Mouse (Mus musculus): ENCODE measurements at regions not wholly inside any gene's neighbourhood (a gene's known extent, or its start where the extent isn't known, plus 50 kb on each side); places are given as distances from the start of the nearest gene placed in this dataset.
"Not testable (repeated sequence)": the region's sequence is repeated elsewhere in the genome, so short reads cannot be mapped to it uniquely, and the experiment has no call there.

GRCm38 (mm10) chr14:53802547-53802946 lies 451.4 kb downstream of the Dad1 start:
- no peak for DNase-seq (ENCODE audit: low spot score)

GRCm38 (mm10) chr14:53800508-53801136 lies 453.3 kb downstream of the Dad1 start:
- DNase-seq (ENCODE audit: low spot score) = no peak

- DNase-seq (ENCODE audit: low spot score) = not testable (repeated sequence)
Measured at GRCm38 (mm10) chr14:53795160-53795559, 458.7 kb downstream of the Dad1 start.

GRCm38 (mm10) chr14:53794527-53794926 lies 459.4 kb downstream of the Dad1 start:
- DNase-seq (ENCODE audit: low spot score) = no peak

GRCm38 (mm10) chr14:53792432-53792831 lies 461.5 kb downstream of the Dad1 start:
- not testable (repeated sequence) for DNase-seq (ENCODE audit: low spot score)

- not testable (repeated sequence) for DNase-seq (ENCODE audit: low spot score)
Measured at GRCm38 (mm10) chr14:53785547-53785946, 468.4 kb downstream of the Dad1 start.

- DNase-seq (ENCODE audit: low spot score) = no peak
Measured at GRCm38 (mm10) chr14:53777375-53777774, 476.5 kb downstream of the Dad1 start.

GRCm38 (mm10) chr14:53776717-53777116 lies 477.2 kb downstream of the Dad1 start:
- peak; percentile 38 for DNase-seq (ENCODE audit: low spot score)

- DNase-seq (ENCODE audit: low spot score) = not testable (repeated sequence)
Measured at GRCm38 (mm10) chr14:53766501-53766900, 487.4 kb downstream of the Dad1 start.

GRCm38 (mm10) chr14:53765918-53766317 lies 488.0 kb downstream of the Dad1 start:
- DNase-seq (ENCODE audit: low spot score) = not testable (repeated sequence)

GRCm38 (mm10) chr14:53760578-53760977 lies 493.3 kb downstream of the Dad1 start:
- not testable (repeated sequence) for DNase-seq (ENCODE audit: low spot score)

- not testable (repeated sequence) for DNase-seq (ENCODE audit: low spot score)
Measured at GRCm38 (mm10) chr14:53757782-53758181, 496.1 kb downstream of the Dad1 start.

- DNase-seq (ENCODE audit: low spot score) = not testable (repeated sequence)
Measured at GRCm38 (mm10) chr14:53757095-53757494, 496.8 kb downstream of the Dad1 start.

GRCm38 (mm10) chr14:53750703-53751441 lies 503.0 kb downstream of the Dad1 start:
- no peak for DNase-seq (ENCODE audit: low spot score)

GRCm38 (mm10) chr14:53743552-53743951 lies 510.4 kb downstream of the Dad1 start:
- not testable (repeated sequence) for DNase-seq (ENCODE audit: low spot score)

GRCm38 (mm10) chr14:53742864-53743263 lies 511.0 kb downstream of the Dad1 start:
- DNase-seq (ENCODE audit: low spot score) = not testable (repeated sequence)

- peak; percentile 26 for DNase-seq (ENCODE audit: low spot score)
Measured at GRCm38 (mm10) chr14:53741246-53741645, 512.7 kb downstream of the Dad1 start.

- not testable (repeated sequence) for DNase-seq (ENCODE audit: low spot score)
Measured at GRCm38 (mm10) chr14:53737962-53738361, 515.9 kb downstream of the Dad1 start.

- not testable (repeated sequence) for DNase-seq (ENCODE audit: low spot score)
Measured at GRCm38 (mm10) chr14:53736274-53736673, 517.6 kb downstream of the Dad1 start.

- DNase-seq (ENCODE audit: low spot score) = not testable (repeated sequence)
Measured at GRCm38 (mm10) chr14:53731600-53731999, 522.3 kb downstream of the Dad1 start.

- DNase-seq (ENCODE audit: low spot score) = not testable (repeated sequence)
Measured at GRCm38 (mm10) chr14:53729877-53730276, 524.0 kb downstream of the Dad1 start.

GRCm38 (mm10) chr14:53729149-53729548 lies 524.8 kb downstream of the Dad1 start:
- DNase-seq (ENCODE audit: low spot score) = not testable (repeated sequence)

GRCm38 (mm10) chr14:53726914-53727313 lies 527.0 kb downstream of the Dad1 start:
- not testable (repeated sequence) for DNase-seq (ENCODE audit: low spot score)

All from urinary bladder, postnatal 14 days (tissue).